ENCODE assay signal across 22 mouse cellular contexts in the genomic region with DNA sequence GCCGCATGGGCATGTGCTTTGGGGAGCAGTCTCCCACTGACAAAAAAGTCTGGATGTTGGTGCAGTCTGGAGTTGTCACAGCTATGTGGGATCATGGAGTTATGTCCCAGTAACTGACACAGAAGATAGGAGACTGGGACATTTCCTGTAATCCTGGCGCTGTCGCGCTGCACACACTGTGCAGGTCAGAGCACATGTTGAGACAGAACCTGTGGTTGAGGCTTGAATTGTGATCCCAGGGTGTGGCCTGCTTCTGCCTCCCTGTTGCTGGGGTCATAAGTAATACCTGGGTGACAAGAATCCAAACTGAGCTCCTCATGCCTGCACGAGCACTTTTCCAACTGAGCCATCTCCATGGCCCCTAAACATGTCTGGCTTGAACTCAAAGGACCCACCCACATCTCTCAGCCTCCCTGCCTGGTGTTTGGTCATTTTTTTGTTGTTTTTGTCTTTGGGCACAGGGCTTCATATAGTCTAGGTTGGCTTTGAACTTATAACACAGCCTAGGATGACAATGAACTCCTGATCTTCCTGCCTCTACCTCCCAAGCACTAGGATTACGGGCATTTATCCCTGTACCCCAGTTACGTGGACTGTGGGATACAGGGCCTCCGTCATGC. TPM values are rescaled to one million over a fixed set of nuclear protein-coding genes. Genes with fewer than 3 reads are reported as not detected.
DNase-seq lines count a peak whose midpoint lies in the region; ATAC-seq and TF ChIP-seq lines count a peak whose summit lies in the region.
"Had no signal": no experiment of that assay in that cellular context is flagged by ENCODE, and none has a peak within 500 bp of the region (broad histone marks: within the 10 kb centered on the region; RNA-seq: fewer than 3 reads in every experiment).

No protein-coding gene starts in this region.

- H3K36me3 ChIP-seq in heart, postnatal 0 days (replicated peaks; ENCODE audit: control insufficient read depth, insufficient read depth, low read length) = peaks cover 38% of the 10 kb centered on the region
- H3K36me3 ChIP-seq in stomach, embryonic 15.5 days = peaks cover 42% of the 10 kb centered on the region
- peaks cover 27% of the 10 kb centered on the region for H3K36me3 ChIP-seq in stomach, postnatal 0 days (ENCODE audit: control insufficient read depth, insufficient read depth, low read length)
- peaks cover 14% of the 10 kb centered on the region; the same call in 1 of the 2 replicates for H3K36me3 ChIP-seq in stomach, embryonic 16.5 days (ENCODE audit: control insufficient read depth, insufficient read depth, low read length)

- H3K27me3 ChIP-seq in heart, postnatal 0 days (ENCODE audit: control insufficient read depth, insufficient read depth, low read length) = no peaks in the 10 kb centered on the region
- H3K27me3 ChIP-seq in stomach, embryonic 15.5 days (replicated peaks) = no peaks in the 10 kb centered on the region
- no peaks in the 10 kb centered on the region for H3K27me3 ChIP-seq in stomach, postnatal 0 days (ENCODE audit: control insufficient read depth, insufficient read depth, low read length)
- no peaks in the 10 kb centered on the region for H3K27me3 ChIP-seq in stomach, embryonic 16.5 days (ENCODE audit: control insufficient read depth, insufficient read depth, low read length)
- H3K27me3 ChIP-seq: embryonic facial prominence, embryonic 13.5 days; forebrain, embryonic 12.5 days; heart, embryonic 12.5 days; hindbrain, embryonic 13.5 days had no signal

- peak overlapping the region; percentile 67; the same call in 1 of the 2 replicates for H3K27ac ChIP-seq in heart, postnatal 0 days (ENCODE audit: low read depth)
- peak overlapping the region; percentile 3; the same call in 1 of the 2 replicates for H3K27ac ChIP-seq in stomach, embryonic 15.5 days
- H3K27ac ChIP-seq in stomach, postnatal 0 days (replicated peaks) = no peak overlapping the region
- peak overlapping the region; percentile 40; the same call in 1 of the 2 replicates for H3K27ac ChIP-seq in stomach, embryonic 16.5 days (ENCODE audit: low read length)
- H3K27ac ChIP-seq: embryonic facial prominence, embryonic 13.5 days; forebrain, embryonic 12.5 days; hindbrain, embryonic 13.5 days; hindbrain, postnatal 0 days had no signal

- intact Hi-C loops in heart, postnatal 14 days (cut with DNase I) = no loop called here

- TF ChIP-seq EP300 in heart, postnatal 0 days (IDR thresholded peaks at IDR 0.05; ENCODE audit: low read depth) = no peak
- no peak for TF ChIP-seq EP300 in stomach, postnatal 0 days (optimal IDR thresholded peaks at IDR 0.05)

- H3K4me3 ChIP-seq in heart, postnatal 0 days (ENCODE audit: low read depth, low read length) = no peak overlapping the region
- no peak overlapping the region for H3K4me3 ChIP-seq in stomach, embryonic 15.5 days (replicated peaks)
- no peak overlapping the region for H3K4me3 ChIP-seq in stomach, postnatal 0 days (ENCODE audit: low read depth, low read length)
- H3K4me3 ChIP-seq in stomach, embryonic 16.5 days (replicated peaks; ENCODE audit: low read length) = no peak overlapping the region
- H3K4me3 ChIP-seq: embryonic facial prominence, embryonic 13.5 days; forebrain, embryonic 12.5 days; heart, embryonic 12.5 days; hindbrain, embryonic 13.5 days had no signal

- ATAC-seq in heart, postnatal 0 days (ENCODE audit: insufficient read depth, low read depth) = no peak
- ATAC-seq in stomach, embryonic 15.5 days (ENCODE audit: insufficient read depth, low FRiP score, low read depth) = no peak
- ATAC-seq in stomach, postnatal 0 days (ENCODE audit: low FRiP score, low TSS enrichment) = no peak
- no peak for ATAC-seq in stomach, embryonic 16.5 days (ENCODE audit: insufficient read depth, low FRiP score)
- ATAC-seq: forebrain, embryonic 16.5 days; hindbrain, postnatal 0 days had no signal

- no peak overlapping the region for H3K4me2 ChIP-seq in heart, postnatal 0 days (ENCODE audit: low read depth, low read length)
- no peak overlapping the region for H3K4me2 ChIP-seq in stomach, embryonic 15.5 days
- H3K4me2 ChIP-seq in stomach, postnatal 0 days (replicated peaks; ENCODE audit: low read depth) = no peak overlapping the region
- no peak overlapping the region for H3K4me2 ChIP-seq in stomach, embryonic 16.5 days (ENCODE audit: low read depth, low read length)
- H3K4me2 ChIP-seq: embryonic facial prominence, embryonic 13.5 days; forebrain, embryonic 12.5 days; heart, embryonic 12.5 days; hindbrain, embryonic 13.5 days had no signal

- WGBS in heart, postnatal 0 days = 90% methylated on average over 8 of the region's 8 CpGs
- WGBS in stomach, embryonic 15.5 days = 95% methylated on average over 8 of the region's 8 CpGs
- WGBS in stomach, postnatal 0 days = 83% methylated on average over 8 of the region's 8 CpGs
- 90% methylated on average over 8 of the region's 8 CpGs for WGBS in stomach, embryonic 16.5 days

- TF ChIP-seq CTCF in heart, postnatal 0 days (IDR thresholded peaks at IDR 0.05; ENCODE audit: low read depth) = no peak
- no peak for TF ChIP-seq CTCF in stomach, postnatal 0 days (IDR thresholded peaks at IDR 0.05; ENCODE audit: low read depth)

- DNase-seq in cerebellum, adult 9-10 months = peak; percentile 64
- DNase-seq in cerebellum, postnatal 10 days = no peak
- DNase-seq in heart, postnatal 0 days (ENCODE audit: low spot score) = no peak
- DNase-seq in heart, postnatal 14 days = no peak
- no peak for DNase-seq in stomach, postnatal 0 days (ENCODE audit: low spot score)
- no peak for DNase-seq in frontal cortex, postnatal 36 days (ENCODE audit: low spot score in 2 of 2)
- DNase-seq: adrenal gland, adult 2 months; adrenal gland, postnatal 25 days had no signal

- no peaks in the 10 kb centered on the region for H3K9me3 ChIP-seq in heart, postnatal 0 days (replicated peaks; ENCODE audit: control insufficient read depth, low read length)
- no peaks in the 10 kb centered on the region for H3K9me3 ChIP-seq in stomach, embryonic 15.5 days
- H3K9me3 ChIP-seq in stomach, postnatal 0 days (ENCODE audit: control insufficient read depth, low read length) = no peaks in the 10 kb centered on the region
- no peaks in the 10 kb centered on the region for H3K9me3 ChIP-seq in stomach, embryonic 16.5 days (replicated peaks; ENCODE audit: control insufficient read depth, low read length)
- H3K9me3 ChIP-seq: embryonic facial prominence, embryonic 13.5 days; forebrain, embryonic 12.5 days; heart, embryonic 12.5 days; hindbrain, embryonic 13.5 days had no signal

- no peak overlapping the region for H3K9ac ChIP-seq in heart, postnatal 0 days (replicated peaks; ENCODE audit: low read depth, low read length)
- no peak overlapping the region for H3K9ac ChIP-seq in stomach, embryonic 15.5 days
- H3K9ac ChIP-seq in stomach, postnatal 0 days (ENCODE audit: low read length) = no peak overlapping the region
- no peak overlapping the region for H3K9ac ChIP-seq in stomach, embryonic 16.5 days (ENCODE audit: low read length)
- H3K9ac ChIP-seq: embryonic facial prominence, embryonic 13.5 days; forebrain, embryonic 12.5 days; heart, embryonic 12.5 days; hindbrain, embryonic 13.5 days had no signal

- peaks cover 11% of the 10 kb centered on the region; the same call in 1 of the 2 replicates for H3K4me1 ChIP-seq in heart, postnatal 0 days (ENCODE audit: control insufficient read depth, insufficient read depth)
- H3K4me1 ChIP-seq in stomach, embryonic 15.5 days = peaks cover 19% of the 10 kb centered on the region
- no peaks in the 10 kb centered on the region for H3K4me1 ChIP-seq in stomach, postnatal 0 days (replicated peaks; ENCODE audit: control insufficient read depth, insufficient read depth)
- H3K4me1 ChIP-seq in stomach, embryonic 16.5 days (ENCODE audit: control insufficient read depth, insufficient read depth, low read length) = peaks cover 13% of the 10 kb centered on the region

RNA-seq across cellular contexts. Expression of gene Dhdh, which starts 3.7 kb away (rescaled TPM):
- total RNA-seq in heart, postnatal 0 days (2014; rRNA removed; ENCODE audit: low replicate concordance) = 3.4 and 5.6 TPM in 2 replicates
- polyA plus RNA-seq in heart, postnatal 0 days (2015; fragmentation: Nextera tagmentation; extraction: Ambion mirVana) = 5.1 and 5.3 TPM in 2 replicates
- total RNA-seq in heart, postnatal 14 days (2021) = 1 to 10 TPM; 4.5 to 6.0 TPM
- 3.5 and 3.7 TPM in 2 replicates for polyA plus RNA-seq in stomach, embryonic 15.5 days (2015; fragmentation: Nextera tagmentation; extraction: Ambion mirVana)
- 1.1 and 1.3 TPM in 2 replicates for polyA plus RNA-seq in stomach, postnatal 0 days (2015; fragmentation: Nextera tagmentation; extraction: Ambion mirVana)
- 2.0 and 2.2 TPM in 2 replicates for polyA plus RNA-seq in stomach, embryonic 16.5 days (2015; fragmentation: Nextera tagmentation; extraction: Ambion mirVana)

RNA-seq across cellular contexts. Expression of gene Gm45808, which starts 5.7 kb away (rescaled TPM):
- total RNA-seq in heart, postnatal 0 days (2014; rRNA removed; ENCODE audit: low replicate concordance) = 14.2 TPM in 1 of 2 replicates, not detected in the other
- 0.18 TPM in 1 of 2 replicates, not detected in the other for polyA plus RNA-seq in heart, postnatal 0 days (2015; fragmentation: Nextera tagmentation; extraction: Ambion mirVana)
- total RNA-seq in heart, postnatal 14 days (2021) = 1 to 10 TPM; 2.8 to 4.6 TPM
- polyA plus RNA-seq in stomach, embryonic 15.5 days (2015; fragmentation: Nextera tagmentation; extraction: Ambion mirVana) = not detected in 2 replicates
- polyA plus RNA-seq in stomach, postnatal 0 days (2015; fragmentation: Nextera tagmentation; extraction: Ambion mirVana) = not detected in 2 replicates
- not detected in 2 replicates for polyA plus RNA-seq in stomach, embryonic 16.5 days (2015; fragmentation: Nextera tagmentation; extraction: Ambion mirVana)
- total RNA-seq: hematopoietic stem cell, adult 5-6 weeks; hindbrain, postnatal 0 days had no signal
- polyA plus RNA-seq: adrenal gland, adult 2 months; embryonic facial prominence, embryonic 13.5 days; forebrain, embryonic 12.5 days; forebrain, embryonic 16.5 days; frontal cortex, adult 2 months; heart, embryonic 12.5 days; heart, embryonic 16.5 days; hindbrain, embryonic 13.5 days; hindbrain, postnatal 0 days; intestine, embryonic 14.5 days had no signal

RNA-seq across cellular contexts. Expression of gene Tulp2, which starts 10.7 kb away (rescaled TPM):
- not detected in 2 replicates for total RNA-seq in heart, postnatal 0 days (2014; rRNA removed; ENCODE audit: low replicate concordance)
- polyA plus RNA-seq in heart, postnatal 0 days (2015; fragmentation: Nextera tagmentation; extraction: Ambion mirVana) = 0.15 and 0.20 TPM in 2 replicates
- not detected for total RNA-seq in heart, postnatal 14 days (2021)
- 1.4 and 1.8 TPM in 2 replicates for polyA plus RNA-seq in stomach, embryonic 15.5 days (2015; fragmentation: Nextera tagmentation; extraction: Ambion mirVana)
- 0.32 and 0.42 TPM in 2 replicates for polyA plus RNA-seq in stomach, postnatal 0 days (2015; fragmentation: Nextera tagmentation; extraction: Ambion mirVana)
- polyA plus RNA-seq in stomach, embryonic 16.5 days (2015; fragmentation: Nextera tagmentation; extraction: Ambion mirVana) = 1.4 and 1.5 TPM in 2 replicates
- total RNA-seq: gastrocnemius, adult 18-20 months; heart, adult 18-20 months; hematopoietic stem cell, adult 5-6 weeks had no signal
- polyA plus RNA-seq: forebrain, embryonic 16.5 days had no signal

RNA-seq across cellular contexts. Expression of gene Nucb1, which starts 17.9 kb away (rescaled TPM):
- 78.4 and 107 TPM in 2 replicates for total RNA-seq in heart, postnatal 0 days (2014; rRNA removed; ENCODE audit: low replicate concordance)
- polyA plus RNA-seq in heart, postnatal 0 days (2015; fragmentation: Nextera tagmentation; extraction: Ambion mirVana) = 108 and 110 TPM in 2 replicates
- 100 to 1,000 TPM; 116 to 137 TPM for total RNA-seq in heart, postnatal 14 days (2021)
- polyA plus RNA-seq in stomach, embryonic 15.5 days (2015; fragmentation: Nextera tagmentation; extraction: Ambion mirVana) = 214 and 230 TPM in 2 replicates
- 196 and 199 TPM in 2 replicates for polyA plus RNA-seq in stomach, postnatal 0 days (2015; fragmentation: Nextera tagmentation; extraction: Ambion mirVana)
- 229 and 262 TPM in 2 replicates for polyA plus RNA-seq in stomach, embryonic 16.5 days (2015; fragmentation: Nextera tagmentation; extraction: Ambion mirVana)

RNA-seq across cellular contexts. Expression of gene Bax, which starts 25.6 kb away (rescaled TPM):
- 48.1 and 88.1 TPM in 2 replicates for total RNA-seq in heart, postnatal 0 days (2014; rRNA removed; ENCODE audit: low replicate concordance)
- 99.2 and 101 TPM in 2 replicates for polyA plus RNA-seq in heart, postnatal 0 days (2015; fragmentation: Nextera tagmentation; extraction: Ambion mirVana)
- total RNA-seq in heart, postnatal 14 days (2021) = 10 to 100 TPM; 25.6 to 31.1 TPM
- polyA plus RNA-seq in stomach, embryonic 15.5 days (2015; fragmentation: Nextera tagmentation; extraction: Ambion mirVana) = 157 and 168 TPM in 2 replicates
- polyA plus RNA-seq in stomach, postnatal 0 days (2015; fragmentation: Nextera tagmentation; extraction: Ambion mirVana) = 119 and 120 TPM in 2 replicates
- polyA plus RNA-seq in stomach, embryonic 16.5 days (2015; fragmentation: Nextera tagmentation; extraction: Ambion mirVana) = 116 and 142 TPM in 2 replicates
